Mouse (Mus musculus) ovary, postnatal 14 days (tissue): ENCODE measurements at regions not wholly inside any gene's neighbourhood (a gene's known extent, or its start where the extent isn't known, plus 50 kb on each side); places are given as distances from the start of the nearest gene placed in this dataset.

Source experiments
- DNase-seq: peaks from one replicate; pipeline ENCODE4 v3.0.0; 2022; ENCODE audit warnings: low spot score

DNA sequence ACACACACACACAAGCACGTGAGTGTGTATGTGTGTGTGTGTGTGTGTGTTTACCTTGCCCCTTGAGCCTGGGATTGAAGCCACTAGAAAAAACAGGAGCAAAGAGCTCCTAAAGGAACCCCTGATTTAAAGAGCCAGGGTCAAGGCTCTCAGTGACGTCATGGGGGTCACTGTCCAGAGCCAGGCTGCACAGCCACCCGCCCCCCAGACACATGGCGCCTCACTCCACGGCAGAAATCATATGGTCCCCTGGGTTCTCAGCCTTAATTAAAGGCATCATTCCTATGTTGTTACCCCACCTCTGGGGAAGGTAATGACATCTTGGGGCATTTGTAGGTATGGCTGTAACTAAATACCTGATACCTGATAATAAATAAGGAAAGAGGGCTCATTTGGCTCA, 224.9 kb upstream of the Irx5 start:
- no peak for DNase-seq

GRCm38 (mm10) chr8:92130025-92130557, 227.3 kb upstream of the Irx5 start:
- DNase-seq: peak; percentile 22

GRCm38 (mm10) chr8:92129241-92130015, 228.0 kb upstream of the Irx5 start:
- DNase-seq: peak; percentile 28

DNA sequence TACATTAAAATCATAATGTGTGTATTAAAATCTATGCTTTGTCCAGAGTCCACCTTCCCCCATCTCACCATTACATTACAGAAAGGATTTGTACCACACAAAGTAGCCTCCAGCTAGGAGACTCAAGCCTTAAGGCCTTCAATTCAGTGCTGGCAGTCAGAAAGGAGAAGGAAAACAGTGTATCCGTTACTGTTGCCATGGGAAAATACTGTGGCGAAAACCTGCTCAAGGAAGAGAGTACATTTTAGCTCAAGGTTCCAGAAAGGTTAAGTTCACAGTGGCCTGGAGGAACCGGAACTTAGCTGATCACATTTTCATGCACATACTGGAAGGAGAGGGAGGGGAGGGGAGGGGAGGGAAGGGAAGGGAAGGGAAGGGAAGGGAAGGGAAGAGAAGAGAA, 231.8 kb upstream of the Irx5 start:
- DNase-seq: no peak

DNA sequence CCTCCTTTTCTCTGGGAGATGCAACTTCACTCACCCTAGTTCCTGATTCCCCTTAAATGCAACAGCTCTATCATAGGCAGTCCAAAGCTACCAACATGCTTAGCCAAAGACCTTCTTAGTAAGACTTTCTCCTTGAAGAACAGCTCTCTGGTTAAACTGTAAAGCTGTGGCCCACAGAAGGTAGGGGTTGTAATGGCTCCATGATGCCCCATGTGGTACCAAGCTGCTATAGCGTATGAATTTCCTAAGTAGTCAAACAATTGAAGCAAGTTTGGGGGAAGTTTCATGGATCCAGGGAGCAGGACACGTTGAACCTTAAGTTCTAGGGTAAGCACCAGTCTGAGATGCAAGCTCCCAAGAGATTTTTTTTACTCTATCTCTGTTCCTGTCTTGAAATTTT, 236.1 kb upstream of the Irx5 start:
- no peak for DNase-seq

DNA sequence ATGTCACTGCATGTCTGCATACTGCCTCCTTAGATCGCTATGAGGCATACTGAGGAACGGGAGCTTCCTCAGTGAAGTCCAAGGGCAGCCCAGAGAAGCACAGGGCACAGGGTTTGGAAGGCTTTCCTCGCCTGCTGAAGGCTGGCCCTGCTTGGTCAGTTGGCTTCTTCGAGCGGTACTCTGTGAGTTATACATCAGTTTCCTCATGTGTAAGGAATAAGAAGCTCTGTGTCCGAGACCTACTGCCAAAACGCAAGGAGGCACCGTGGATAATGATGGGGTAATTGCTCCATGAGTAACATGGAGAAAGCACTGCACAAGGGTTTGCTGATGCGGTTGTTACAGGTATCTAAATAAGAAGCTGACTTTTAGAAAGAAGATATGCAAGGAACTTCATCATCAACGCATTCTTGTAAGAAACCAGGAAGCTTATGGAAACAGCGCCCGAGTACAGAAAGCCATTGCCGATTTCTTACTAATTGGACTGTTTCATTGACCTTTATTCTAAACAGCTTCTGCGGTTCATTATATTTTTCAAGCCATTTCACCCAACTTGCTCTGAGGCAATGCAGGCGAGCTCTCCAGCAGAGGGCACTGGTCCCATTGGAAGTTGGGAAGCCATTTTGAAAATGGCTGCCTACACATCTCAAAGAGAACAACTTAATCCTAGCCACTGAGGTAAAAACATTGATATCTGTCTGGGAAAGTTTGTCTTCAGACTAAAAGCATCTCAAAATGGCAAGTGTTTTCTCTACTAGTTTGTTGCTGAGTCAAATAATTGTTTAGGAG, 241.8 kb upstream of the Irx5 start:
- DNase-seq: no peak

DNA sequence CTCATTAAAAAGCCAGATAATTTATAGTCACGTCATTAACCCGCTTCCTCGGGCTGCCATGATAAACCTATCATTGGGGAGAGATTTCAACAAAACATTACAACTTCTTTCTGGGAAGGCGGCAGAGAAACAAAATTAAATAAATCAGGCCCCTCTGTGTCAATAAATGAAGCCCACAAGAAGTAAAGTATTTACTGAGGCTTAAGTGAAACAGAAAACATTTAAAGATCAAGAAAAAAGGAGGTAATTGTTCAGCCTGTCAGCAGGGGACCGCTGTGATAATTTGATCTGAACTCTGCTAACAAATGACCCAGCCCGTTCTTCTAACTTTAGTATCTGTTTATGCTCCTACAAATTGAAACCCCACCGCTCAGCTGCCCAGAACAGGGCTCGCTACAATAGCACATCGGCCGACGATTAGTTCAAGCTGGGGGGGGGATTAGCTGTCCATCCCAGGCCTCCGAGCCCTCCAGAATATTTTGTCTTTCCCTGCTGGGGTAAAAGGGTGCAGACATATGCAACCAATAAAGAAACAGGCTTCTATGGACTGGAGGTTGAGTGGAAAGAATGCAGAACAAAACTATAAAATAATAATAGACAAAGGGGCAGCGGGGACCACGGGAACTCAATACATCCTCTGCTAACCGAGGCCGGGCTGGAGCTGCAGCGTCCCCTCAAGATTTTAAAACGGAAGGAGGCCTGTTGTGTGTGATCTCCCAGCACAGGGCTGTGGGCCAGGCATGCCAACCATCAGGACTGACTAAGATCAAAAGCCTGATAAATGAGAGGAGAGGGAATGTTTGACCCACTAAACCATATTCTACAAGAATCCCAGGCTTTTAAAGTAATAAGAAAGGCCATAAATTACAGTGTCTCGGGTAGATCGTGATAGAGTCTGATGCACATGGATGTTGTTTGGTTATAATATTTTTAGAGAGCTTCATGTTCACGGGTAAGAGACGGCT, 242.8 kb upstream of the Irx5 start:
- no peak for DNase-seq

DNA sequence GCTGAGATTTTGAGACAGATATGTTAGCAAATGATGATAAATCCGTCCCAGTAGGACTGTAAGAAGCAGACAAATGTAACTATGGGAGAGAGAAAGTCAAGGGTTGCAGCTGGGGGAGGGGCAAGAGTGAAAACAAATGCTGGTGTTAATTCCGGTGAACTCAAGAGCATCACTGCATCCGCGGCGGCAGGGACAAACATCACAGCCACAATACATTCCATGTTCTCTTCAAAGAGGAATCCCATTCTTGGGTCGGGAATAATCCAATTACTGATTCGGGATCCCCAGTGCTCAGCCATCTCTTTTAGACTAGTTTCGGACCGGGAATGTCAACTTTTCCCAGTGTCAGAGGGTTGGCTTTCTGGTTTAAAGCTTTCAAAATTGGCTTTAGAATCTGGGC, 243.5 kb upstream of the Irx5 start:
- no peak for DNase-seq

GRCm38 (mm10) chr8:92113386-92113785, 244.0 kb upstream of the Irx5 start:
- DNase-seq: no peak

- no peak for DNase-seq
Measured at GRCm38 (mm10) chr8:92104561-92104960, 252.9 kb upstream of the Irx5 start.

- no peak for DNase-seq
Measured at GRCm38 (mm10) chr8:92102521-92102920, 254.9 kb upstream of the Irx5 start.

DNA sequence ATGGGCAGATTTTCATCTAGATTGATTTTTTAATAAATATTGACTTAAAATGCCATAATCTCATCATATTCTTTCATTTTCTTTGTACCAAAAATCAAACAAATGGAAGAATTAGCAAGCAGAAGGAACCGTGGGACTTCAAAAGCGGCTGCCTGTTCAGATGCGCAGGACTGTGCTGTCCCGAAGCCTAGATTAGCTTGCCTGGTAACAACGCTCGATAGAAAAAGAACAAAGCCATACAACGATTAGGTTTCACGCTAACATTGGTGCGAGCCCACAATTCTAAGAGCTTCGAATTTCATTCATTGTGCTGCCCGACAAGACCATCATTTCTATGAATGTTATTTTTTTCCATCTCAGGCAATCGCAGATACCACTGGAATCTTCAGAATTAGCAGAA, 262.1 kb upstream of the Irx5 start:
- DNase-seq: no peak

DNA sequence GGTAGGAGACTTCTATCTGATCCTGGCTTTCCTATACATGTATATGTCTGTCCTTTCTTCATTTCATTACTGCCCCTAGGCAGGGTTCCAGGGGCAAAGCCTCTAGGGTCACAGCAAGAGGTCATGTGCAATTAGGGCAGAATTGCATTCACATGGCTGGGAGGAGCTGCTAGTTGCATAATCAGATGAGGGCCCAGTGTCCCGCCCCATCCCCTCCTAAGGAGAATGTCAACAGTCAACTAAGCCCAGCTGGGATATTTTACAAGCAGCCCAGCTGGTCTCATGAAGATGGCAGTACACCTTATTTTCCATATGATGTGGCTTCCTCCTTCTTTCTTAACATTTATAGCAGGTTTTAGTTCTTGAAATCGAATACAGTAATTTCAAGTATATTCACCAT, 273.3 kb upstream of the Irx5 start:
- no peak for DNase-seq

GRCm38 (mm10) chr8:92081900-92082299, 275.5 kb upstream of the Irx5 start:
- no peak for DNase-seq

- no peak for DNase-seq
Measured at GRCm38 (mm10) chr8:92080852-92081251, 276.6 kb upstream of the Irx5 start.

- no peak for DNase-seq
Measured at GRCm38 (mm10) chr8:92077611-92078010, 275.7 kb upstream of the Irx3 start.

- no peak for DNase-seq
Measured at GRCm38 (mm10) chr8:92072254-92072615, 270.4 kb upstream of the Irx3 start.

DNA sequence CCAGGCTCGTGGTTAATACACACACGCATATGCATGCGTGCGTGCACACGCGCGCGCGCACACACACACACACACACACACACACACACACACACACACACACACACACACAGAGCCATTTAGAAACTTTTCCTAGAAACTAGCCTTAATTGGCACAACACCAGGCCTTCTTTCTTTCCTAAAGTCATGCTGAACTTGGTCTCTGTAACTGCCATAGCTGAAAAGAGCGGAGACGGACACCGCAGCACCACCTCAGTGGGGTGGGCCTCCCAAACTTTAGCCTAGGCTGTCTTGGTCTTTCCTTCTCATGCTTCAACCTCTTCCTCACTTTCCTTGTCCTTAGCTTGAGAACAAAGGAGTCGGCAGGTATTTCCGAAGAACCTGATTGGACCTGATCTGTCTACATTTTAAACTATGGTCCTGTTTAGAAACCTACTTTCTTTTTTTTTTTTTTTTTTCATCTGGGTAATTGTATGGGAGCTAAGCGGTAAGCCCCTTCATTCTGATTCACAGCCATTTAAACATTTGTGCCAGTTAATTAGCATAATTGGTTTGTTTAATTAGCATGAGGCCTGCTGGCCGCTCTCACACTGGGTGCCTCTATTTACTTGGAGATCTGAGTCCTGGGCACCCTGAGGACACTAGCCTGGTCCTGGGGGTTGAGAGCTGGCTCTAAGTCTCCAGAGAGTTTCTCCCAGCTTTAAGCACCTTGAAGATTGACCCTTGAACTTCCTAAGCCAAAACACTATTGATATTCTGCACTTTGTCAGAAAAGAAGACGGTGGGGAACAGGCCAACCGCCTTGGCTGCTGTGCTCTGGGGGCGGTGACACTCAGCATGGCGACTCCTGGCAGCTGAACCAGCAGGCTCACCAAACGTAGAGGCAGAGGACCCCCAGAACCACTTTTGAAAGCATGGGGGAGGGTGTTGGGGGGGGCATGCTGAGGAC, 269.7 kb upstream of the Irx3 start:
- no peak for DNase-seq

- DNase-seq: no peak
Measured at GRCm38 (mm10) chr8:92070704-92071103, 268.8 kb upstream of the Irx3 start.

DNA sequence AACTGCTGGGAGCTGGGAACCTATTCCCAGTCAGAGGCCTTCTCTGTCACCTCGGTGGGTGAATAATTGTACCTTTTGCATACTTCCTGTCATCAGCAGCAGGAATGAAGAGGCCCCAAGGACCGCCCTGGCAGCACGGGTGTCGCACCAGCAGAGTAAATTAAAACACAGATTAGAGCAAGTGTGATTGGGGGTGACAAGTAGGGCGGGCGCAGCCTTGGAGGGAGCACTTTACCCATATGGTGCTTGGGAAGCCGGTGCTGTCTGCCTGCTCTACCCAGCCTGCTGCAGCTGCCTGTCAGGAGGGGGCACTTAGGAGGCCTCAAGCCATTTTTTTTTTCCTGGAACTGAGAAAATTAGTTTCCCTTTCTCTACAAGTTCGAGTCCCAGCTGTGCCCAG, 264.6 kb upstream of the Irx3 start:
- no peak for DNase-seq
